Mouse (Mus musculus) adrenal gland, postnatal 14 days (tissue): Measurements from ENCODE around the gene Ctcfl. TPM values are rescaled to one million over a fixed set of nuclear protein-coding genes. Genes with fewer than 3 reads are reported as not detected.

Source experiments
- DNase-seq: peaks from one replicate; pipeline ENCODE4 v3.0.0; 2021; ENCODE audit warnings: mixed read lengths
- total RNA-seq: library from RNA; stranded (reverse); gene quantifications from 2 replicates; pipeline ENCODE4 v1.2.3, GENCODE M21; 2021

Gene Ctcfl
- total RNA-seq, 1 experiment from 2014 or later, result 0.15 TPM

- no peak for DNase-seq
These were observed 71.9 kb downstream of the Ctcfl start for GRCm38 (mm10) chr2:173047471-173047870.

- DNase-seq, result peak; percentile 29
These were observed 72.6 kb downstream of the Ctcfl start for GRCm38 (mm10) chr2:173046582-173047297.

- peak; percentile 92 for DNase-seq
These were observed 74.9 kb downstream of the Ctcfl start for GRCm38 (mm10) chr2:173044198-173044970.

Other genes with a start within 250 kb of the Ctcfl start
- 15.2 and 15.9 TPM in 2 replicates for gene Bmp7, start 179.2 kb downstream of the Ctcfl start, total RNA-seq
- not detected in 2 replicates for gene Spo11, start 141.8 kb downstream of the Ctcfl start, total RNA-seq
- gene Rae1, start 119.4 kb downstream of the Ctcfl start, total RNA-seq, result 55.3 and 65.0 TPM in 2 replicates
- 31.6 and 36.2 TPM in 2 replicates for gene Rbm38, start 99.0 kb downstream of the Ctcfl start, total RNA-seq
- 1,355 and 1,486 TPM in 2 replicates for gene Pck1, start 33.5 kb upstream of the Ctcfl start, total RNA-seq
- gene Zbp1, start 99.4 kb upstream of the Ctcfl start, total RNA-seq, result 2.6 and 4.3 TPM in 2 replicates
- gene Pmepa1, start 157.0 kb upstream of the Ctcfl start, total RNA-seq, result 58.4 and 117 TPM in 2 replicates